Mouse (Mus musculus) midbrain, postnatal 0 days (tissue): ENCODE measurements around the gene Gpr35. TPM values are rescaled to one million over a fixed set of nuclear protein-coding genes. Genes with fewer than 3 reads are reported as not detected.
A peak's percentile ranks its signal among the peaks of the same experiment; 100 is the strongest.

Source experiments
- ATAC-seq: fragments of 200-750 bp; cut with Nextera tagmentation; 2 replicates; pipeline ENCODE4 v1.8.0; 2017; ENCODE audit warnings: moderate number of reproducible peaks, mild to moderate bottlenecking, moderate TSS enrichment, moderate library complexity; ENCODE audit not compliant: low FRiP score
- DNase-seq: peaks from one replicate; pipeline ENCODE4 v3.0.0-alpha.2; 2015; ENCODE audit warnings: low spot score
- H3K27ac ChIP-seq: fragments of 300-500 bp; sonication (generic); 2 replicates; pipeline ENCODE4 v1.5.1; 2014; ENCODE audit warnings: low read depth, mild to moderate bottlenecking, low read length, mixed read lengths
- H3K27me3 ChIP-seq: fragments of 300-500 bp; sonication (generic); 2 replicates; pipeline ENCODE4 v1.6.1; 2014; ENCODE audit warnings: low read length, control low read depth, mixed read lengths; ENCODE audit not compliant: insufficient read depth
- H3K36me3 ChIP-seq: fragments of 300-500 bp; sonication (generic); 2 replicates; pipeline ENCODE4 v1.6.1; 2014; ENCODE audit warnings: low read length, control low read depth, mixed read lengths; ENCODE audit not compliant: insufficient read depth
- H3K4me1 ChIP-seq: fragments of 300-500 bp; sonication (generic); 2 replicates; pipeline ENCODE4 v1.6.1; 2014; ENCODE audit warnings: mild to moderate bottlenecking, control low read depth, antibody characterized with exemption, low read length, mixed read lengths; ENCODE audit not compliant: insufficient read depth
- H3K4me2 ChIP-seq: fragments of 300-500 bp; sonication (generic); 2 replicates; pipeline ENCODE4 v1.6.1; 2014; ENCODE audit warnings: low read depth, mild to moderate bottlenecking, low read length, mixed read lengths; ENCODE audit not compliant: poor library complexity, severe bottlenecking
- H3K4me3 ChIP-seq: fragments of 300-500 bp; sonication (generic); 2 replicates; pipeline ENCODE4 v1.5.1; 2014; ENCODE audit warnings: low read depth, mild to moderate bottlenecking, low read length, moderate library complexity
- H3K9ac ChIP-seq: fragments of 300-500 bp; sonication (generic); replicated peaks from 2 replicates; pipeline ENCODE4 v1.6.1; 2014; ENCODE audit warnings: mild to moderate bottlenecking, low read length, moderate library complexity, mixed read lengths; ENCODE audit not compliant: poor library complexity, severe bottlenecking
- H3K9me3 ChIP-seq: fragments of 300-500 bp; sonication (generic); 2 replicates; pipeline ENCODE4 v1.6.1; 2016; ENCODE audit warnings: low read length, control low read depth
- CTCF ChIP-seq: IDR thresholded peaks from 2 replicates; pipeline ENCODE4 v1.5.1; 2016; ENCODE audit warnings: antibody characterized with exemption, mild to moderate bottlenecking
- WGBS: fragments of 180-500 bp; shearing (Covaris S2); extraction: QIAGEN DNeasy Blood & Tissue Kit; methylation state at CpG from one replicate; pipeline ENCODE4 v1.1.7; 2014; 5-methylcytosine and 5-hydroxymethylcytosine counted together
- polyA plus RNA-seq: library from polyadenylated mRNA; unstranded; fragments of >200 nt; fragmentation: Nextera tagmentation; extraction: Ambion mirVana; gene quantifications from 2 replicates; pipeline ENCODE4 v1.2.1, GENCODE M21; 2015
- total RNA-seq: library from RNA; depleted of rRNA; stranded (reverse); fragments of >200 nt; gene quantifications from 2 replicates; pipeline ENCODE4 v1.2.3, GENCODE M21; 2014

Gene Gpr35
- total and polyA plus RNA-seq, 2 experiments from 2014 or later: 0.73 to 0.88 TPM

DNA sequence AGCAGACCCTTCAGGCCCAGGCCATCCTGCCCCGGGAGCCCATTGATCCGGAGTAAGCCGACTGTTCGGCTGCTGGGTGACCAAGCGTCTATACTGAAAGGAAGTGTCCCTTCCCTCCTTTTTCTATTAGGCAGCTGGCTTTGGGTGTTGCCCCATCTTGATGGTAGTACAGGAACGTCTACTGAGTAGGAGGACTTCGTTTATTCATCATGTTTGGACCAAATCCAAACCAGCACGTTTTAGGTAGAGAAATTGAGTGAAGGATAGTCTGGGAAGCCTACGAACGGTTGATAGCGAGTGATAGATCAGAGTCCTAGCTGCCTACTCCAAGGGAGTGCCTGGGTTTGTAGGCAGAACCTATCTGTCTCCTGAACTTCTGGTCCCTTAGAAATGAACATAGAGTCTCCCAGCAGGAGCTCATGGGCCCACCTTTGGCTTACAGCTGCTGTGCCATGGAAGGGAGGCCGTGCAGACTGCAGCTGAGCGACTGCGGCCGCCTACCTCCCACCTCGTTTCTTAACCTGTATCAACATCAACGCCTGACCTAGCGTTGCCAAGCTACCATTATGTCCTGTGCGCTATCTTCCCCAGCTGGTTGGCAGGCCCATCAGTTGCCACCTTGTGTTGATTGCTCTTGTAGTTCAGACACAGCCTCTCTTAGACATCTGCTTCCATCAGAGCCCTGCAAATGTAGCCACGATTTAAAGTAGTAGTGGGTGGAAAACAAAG lies 42.9 kb upstream of the Gpr35 start:
- peaks cover 24% of the 10 kb centered on the region for H3K4me1 ChIP-seq
- 48% methylated on average over 20 of the region's 20 CpGs for WGBS

GRCm38 (mm10) chr1:92908664-92909063 lies 42.0 kb upstream of the Gpr35 start:
- 93% methylated on average over 3 of the region's 3 CpGs for WGBS
- Histone ChIP-seq H3K4me2 (no peak overlapping the region), H3K9ac (no peak overlapping the region), H3K4me1 (peaks cover 26% of the 10 kb centered on the region), H3K27ac (no peak overlapping the region), H3K4me3 (no peak overlapping the region), H3K36me3 (no peaks in the 10 kb centered on the region), H3K9me3 (no peaks in the 10 kb centered on the region), H3K27me3 (no peaks in the 10 kb centered on the region)
- TF ChIP-seq CTCF: no peak
- no peak for DNase-seq
- ATAC-seq: no peak

More for the DNA sequence above, 42.9 kb upstream of the Gpr35 start:
- no peak for TF ChIP-seq CTCF
- peak overlapping the region; percentile 83 for H3K4me2 ChIP-seq
- peak overlapping the region; percentile 79 for H3K9ac ChIP-seq
- no peaks in the 10 kb centered on the region for H3K9me3 ChIP-seq
- ATAC-seq (no peak), DNase-seq (no peak)
- H3K27ac ChIP-seq: peak overlapping the region; percentile 94
- H3K36me3 ChIP-seq: no peaks in the 10 kb centered on the region
- H3K4me3 ChIP-seq: peak overlapping the region; percentile 71
- H3K27me3 ChIP-seq: no peaks in the 10 kb centered on the region

DNA sequence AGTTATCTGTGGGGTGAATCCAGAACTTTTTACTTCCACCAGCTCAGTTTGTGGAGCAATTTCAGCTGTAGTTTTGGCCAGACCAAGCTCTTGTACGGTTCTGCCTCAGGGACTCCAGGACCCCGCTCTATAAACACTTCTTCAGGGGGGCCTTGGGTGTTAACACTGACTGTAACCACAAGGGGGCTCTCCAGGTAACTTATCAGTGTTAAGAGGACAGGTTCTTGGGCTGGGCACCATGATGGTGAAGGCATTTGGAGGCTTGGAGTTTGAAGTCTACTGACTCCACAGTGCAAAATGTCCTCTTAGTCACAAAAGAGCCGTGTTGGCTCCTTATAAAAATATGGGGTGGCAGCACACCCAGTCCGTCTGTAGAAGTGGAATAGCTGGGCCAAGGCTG lies 41.6 kb upstream of the Gpr35 start:
- Histone ChIP-seq H3K9ac (no peak overlapping the region), H3K4me3 (peak overlapping the region; percentile 84; the same call in 1 of the 2 replicates), H3K36me3 (peaks cover 4% of the 10 kb centered on the region; the same call in 1 of the 2 replicates), H3K9me3 (no peaks in the 10 kb centered on the region), H3K4me2 (peak overlapping the region; percentile 95; the same call in 1 of the 2 replicates), H3K27me3 (no peaks in the 10 kb centered on the region), H3K27ac (no peak overlapping the region), H3K4me1 (peaks cover 26% of the 10 kb centered on the region)
- DNase-seq (peak; percentile 56), ATAC-seq (no peak)
- WGBS: 74% methylated on average over 4 of the region's 4 CpGs
- TF ChIP-seq CTCF: peak; percentile 54

GRCm38 (mm10) chr1:92910239-92910885 lies 40.3 kb upstream of the Gpr35 start, which contains the start of gene Rnpepl1:
Rnpepl1 (plus strand) TSS chr1:92910783.
- Histone ChIP-seq H3K27me3 (no peaks in the 10 kb centered on the region), H3K9me3 (no peaks in the 10 kb centered on the region), H3K27ac (peak within 1 kb of the TSS; percentile 96), H3K4me2 (peak within 1 kb of the TSS; percentile 95), H3K36me3 (peaks cover 13% of the 10 kb centered on the region), H3K9ac (peak within 1 kb of the TSS; percentile 96), H3K4me3 (peak within 1 kb of the TSS; percentile 84), H3K4me1 (peaks cover 26% of the 10 kb centered on the region)
- ATAC-seq (peak; percentile 73), DNase-seq (peak; percentile 79)
- under 1% methylated on average over 43 of the region's 57 CpGs for WGBS
- TF ChIP-seq CTCF: peak; percentile 68

- Histone ChIP-seq H3K9me3 (no peaks in the 10 kb centered on the region), H3K36me3 (peaks cover 21% of the 10 kb centered on the region), H3K4me2 (peak overlapping the region; percentile 95), H3K27ac (peak overlapping the region; percentile 96), H3K9ac (peak overlapping the region; percentile 96), H3K4me3 (peak overlapping the region; percentile 84), H3K27me3 (no peaks in the 10 kb centered on the region), H3K4me1 (peaks cover 26% of the 10 kb centered on the region)
- ATAC-seq: peak; percentile 62
- TF ChIP-seq CTCF: peak; percentile 2; the same call in 1 of the 2 replicates
- peak; percentile 68 for DNase-seq
- WGBS: under 1% methylated on average over 61 of the region's 85 CpGs
Observed at GRCm38 (mm10) chr1:92910925-92911720, 39.5 kb upstream of the Gpr35 start.
